Mouse (Mus musculus) retina, embryonic 14.5 days (tissue): Measurements from ENCODE around the gene Chac2.
"Not testable (repeated sequence)": the region's sequence is repeated elsewhere in the genome, so short reads cannot be mapped to it uniquely, and the experiment has no call there.

Source experiments
- DNase-seq: peaks from one replicate; pipeline ENCODE4 v3.0.0-alpha.2; 2015; ENCODE audit warnings: low spot score

The Chac2 gene

GRCm38 (mm10) chr11:30985877-30986624 lies at the start of gene Chac2:
Chac2 (minus strand) TSS chr11:30986350.
- peak; percentile 89 for DNase-seq

GRCm38 (mm10) chr11:31034958-31035357 lies 48.8 kb upstream of the Chac2 start:
- DNase-seq, result no peak

GRCm38 (mm10) chr11:31017466-31017865 lies 31.3 kb upstream of the Chac2 start:
- not testable (repeated sequence) for DNase-seq

- not testable (repeated sequence) for DNase-seq
Measured at GRCm38 (mm10) chr11:31009668-31010067, 23.5 kb upstream of the Chac2 start.

GRCm38 (mm10) chr11:31001169-31001908 lies 15.2 kb upstream of the Chac2 start:
- DNase-seq, result no peak

GRCm38 (mm10) chr11:31000028-31000427 lies 13.9 kb upstream of the Chac2 start:
- DNase-seq, result no peak

- DNase-seq, result no peak
Measured at GRCm38 (mm10) chr11:30998704-30999103, 12.6 kb upstream of the Chac2 start.

- no peak for DNase-seq
Measured at GRCm38 (mm10) chr11:30998199-30998598, 12.0 kb upstream of the Chac2 start.

GRCm38 (mm10) chr11:30996670-30997069 lies 10.5 kb upstream of the Chac2 start:
- DNase-seq, result no peak

- DNase-seq, result no peak
Measured at GRCm38 (mm10) chr11:30986625-30987017, 471 bp upstream of the Chac2 start.

- no peak for DNase-seq
Measured at GRCm38 (mm10) chr11:30985237-30985636, 913 bp downstream of the Chac2 start.

- DNase-seq, result peak; percentile 89
Measured at GRCm38 (mm10) chr11:30954279-30954725, 31.8 kb downstream of the Chac2 start, which contains the start of gene Erlec1. Erlec1 (minus strand) TSS chr11:30954335.

GRCm38 (mm10) chr11:30953469-30954154 lies 32.5 kb downstream of the Chac2 start:
- DNase-seq, result peak; percentile 45

GRCm38 (mm10) chr11:30952829-30953228 lies 33.3 kb downstream of the Chac2 start:
- no peak for DNase-seq

GRCm38 (mm10) chr11:30943522-30943921 lies 42.6 kb downstream of the Chac2 start:
- no peak for DNase-seq

- no peak for DNase-seq
Measured at GRCm38 (mm10) chr11:30928498-30928897, 57.7 kb downstream of the Chac2 start.

GRCm38 (mm10) chr11:30928079-30928478 lies 58.1 kb downstream of the Chac2 start:
- no peak for DNase-seq
